Mouse (Mus musculus) embryonic facial prominence, embryonic 10.5 days (tissue): ENCODE measurements around the gene Gsg1. TPM values are rescaled to one million over a fixed set of nuclear protein-coding genes. Genes with fewer than 3 reads are reported as not detected.
A peak's percentile ranks its signal among the peaks of the same experiment; 100 is the strongest.

Source experiments
- DNase-seq: peaks from one replicate; pipeline ENCODE4 v3.0.0-alpha.2; 2017; ENCODE audit warnings: low spot score
- H3K27ac ChIP-seq: fragments of 300-500 bp; sonication (generic); replicated peaks from 2 replicates; pipeline ENCODE4 v1.5.1; 2016; ENCODE audit warnings: mild to moderate bottlenecking
- H3K27me3 ChIP-seq: fragments of 300-500 bp; sonication (generic); replicated peaks from 2 replicates; pipeline ENCODE4 v1.6.1; 2016; ENCODE audit warnings: low read depth, mild to moderate bottlenecking; ENCODE audit not compliant: poor library complexity, severe bottlenecking
- H3K36me3 ChIP-seq: fragments of 300-500 bp; sonication (generic); replicated peaks from 2 replicates; pipeline ENCODE4 v1.6.1; 2016; ENCODE audit warnings: mild to moderate bottlenecking, moderate library complexity
- H3K4me1 ChIP-seq: fragments of 300-500 bp; sonication (generic); 2 replicates; pipeline ENCODE4 v1.6.1; 2016
- H3K4me3 ChIP-seq: fragments of 300-500 bp; sonication (generic); 2 replicates; pipeline ENCODE4 v1.5.1; 2016; ENCODE audit warnings: mild to moderate bottlenecking, moderate library complexity
- H3K9me3 ChIP-seq: fragments of 300-500 bp; sonication (generic); 2 replicates; pipeline ENCODE4 v1.6.1; 2016; ENCODE audit warnings: mild to moderate bottlenecking
- WGBS: fragments of 180-500 bp; shearing (Covaris S2); methylation state at CpG from one replicate; pipeline ENCODE4 v1.1.7; 2016; 5-methylcytosine and 5-hydroxymethylcytosine counted together
- polyA plus RNA-seq: library from polyadenylated mRNA; unstranded; fragments of >200 nt; fragmentation: Nextera tagmentation; extraction: Ambion mirVana; gene quantifications from 2 replicates; pipeline ENCODE4 v1.2.1, GENCODE M21; 2016

The Gsg1 gene
- polyA plus RNA-seq, 1 experiment from 2014 or later: 0.55 TPM

DNA sequence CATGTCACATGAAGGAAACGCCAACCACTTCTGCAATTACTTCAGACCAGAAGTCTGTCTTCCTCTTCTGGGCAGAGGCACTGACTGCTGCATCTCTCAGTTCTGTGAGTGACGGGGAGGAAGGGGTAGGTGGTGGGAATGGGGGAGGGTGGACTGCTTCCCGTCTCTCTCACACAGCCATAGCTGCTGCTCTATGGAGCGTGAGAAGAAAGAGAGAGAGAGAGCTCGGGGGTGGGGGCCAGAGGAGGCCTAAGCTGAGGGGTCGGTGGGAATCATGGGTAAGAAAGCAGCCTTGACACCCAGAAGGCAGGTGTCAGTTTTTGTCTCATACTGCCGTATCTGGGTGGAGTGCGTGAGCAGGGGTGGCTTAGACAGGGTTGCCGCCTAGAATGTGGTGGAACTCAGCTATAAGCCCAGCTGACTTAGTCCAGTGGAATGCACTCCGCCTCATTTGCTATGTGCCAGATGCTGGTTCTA is 25.6 kb downstream of the Gsg1 start:
- Histone ChIP-seq H3K9me3 (no peaks in the 10 kb centered on the region), H3K27ac (no peak overlapping the region), H3K36me3 (peaks cover 6% of the 10 kb centered on the region; the same call in 1 of the 2 replicates), H3K27me3 (no peaks in the 10 kb centered on the region), H3K4me1 (peaks cover 19% of the 10 kb centered on the region), H3K4me3 (no peak overlapping the region)
- 54% methylated on average over 10 of the region's 10 CpGs for WGBS
- DNase-seq: peak; percentile 18

DNA sequence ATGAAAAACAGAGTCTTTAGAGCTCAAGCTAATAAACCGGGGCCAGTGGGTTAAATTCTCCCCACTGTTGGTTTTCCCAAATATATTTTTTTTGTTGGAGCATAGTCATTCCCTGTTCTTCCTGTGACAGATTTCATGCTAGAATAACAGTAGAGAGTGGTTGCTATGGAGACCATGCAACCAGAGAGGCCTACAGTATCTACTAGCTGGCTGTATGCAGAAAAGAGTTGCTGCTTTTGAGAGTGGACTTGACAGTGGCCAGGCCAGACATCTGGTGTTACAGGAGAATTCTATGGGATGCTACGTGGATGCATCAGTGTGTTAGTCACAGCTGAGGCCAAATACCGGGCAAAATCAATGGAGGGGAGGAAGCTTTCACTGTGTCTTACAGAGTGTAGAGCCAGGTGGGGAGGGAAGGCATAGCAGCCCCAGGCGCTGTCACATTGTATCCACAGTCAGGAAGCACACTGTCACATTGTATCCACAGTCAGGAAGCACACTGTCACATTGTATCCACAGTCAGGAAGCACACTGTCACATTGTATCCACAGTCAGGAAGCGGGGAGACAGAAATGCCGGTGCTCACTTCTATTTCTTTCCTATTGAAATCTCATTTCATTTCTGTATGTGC is 30.2 kb downstream of the Gsg1 start:
- H3K4me3 ChIP-seq: no peak overlapping the region
- no peak overlapping the region; the same call in 1 of the 2 replicates for H3K27ac ChIP-seq
- H3K4me1 ChIP-seq: peaks cover 21% of the 10 kb centered on the region
- no peaks in the 10 kb centered on the region for H3K9me3 ChIP-seq
- H3K36me3 ChIP-seq: no peaks in the 10 kb centered on the region; the same call in none of the 2 replicates
- WGBS: 68% methylated on average over 6 of the region's 6 CpGs
- no peaks in the 10 kb centered on the region for H3K27me3 ChIP-seq
- DNase-seq: no peak

- Histone ChIP-seq H3K4me1 (peaks cover 8% of the 10 kb centered on the region), H3K27me3 (no peaks in the 10 kb centered on the region), H3K4me3 (no peak overlapping the region), H3K36me3 (peaks cover 5% of the 10 kb centered on the region), H3K9me3 (no peaks in the 10 kb centered on the region), H3K27ac (no peak overlapping the region)
- 87% methylated on average over 5 of the region's 5 CpGs for WGBS
- no peak for DNase-seq
These were observed 34.2 kb downstream of the Gsg1 start for GRCm38 (mm10) chr6:135219916-135220315.

GRCm38 (mm10) chr6:135218330-135218729 is 35.8 kb downstream of the Gsg1 start:
- 73% methylated on average over 8 of the region's 8 CpGs for WGBS

DNA sequence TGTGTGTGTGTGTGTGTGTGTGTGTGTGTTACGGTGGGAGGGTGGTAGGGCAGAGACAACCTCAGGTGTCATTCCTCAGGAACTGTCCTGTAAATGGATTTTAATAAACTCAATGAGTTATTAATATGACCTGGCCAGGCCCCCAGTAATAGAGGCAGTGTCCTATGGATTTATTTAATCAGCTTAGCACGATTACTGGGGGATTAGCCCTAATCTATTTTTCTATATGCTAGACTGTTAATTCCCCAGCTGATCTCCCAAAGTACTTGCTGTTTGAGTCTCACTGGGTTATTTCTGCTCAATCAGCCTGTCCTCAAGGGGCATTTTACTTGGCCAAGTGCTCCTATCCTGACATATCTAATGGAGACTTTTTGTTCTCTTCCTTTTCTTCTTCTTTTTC is 41.5 kb downstream of the Gsg1 start:
- no peaks in the 10 kb centered on the region for H3K4me1 ChIP-seq
- 76% methylated on average over 1 of the region's 2 CpGs for WGBS
- H3K9me3 ChIP-seq: no peaks in the 10 kb centered on the region
- H3K4me3 ChIP-seq: no peak overlapping the region
- no peak for DNase-seq
- no peaks in the 10 kb centered on the region for H3K27me3 ChIP-seq
- H3K36me3 ChIP-seq: peaks cover 12% of the 10 kb centered on the region
- no peak overlapping the region for H3K27ac ChIP-seq

More at GRCm38 (mm10) chr6:135218330-135218729, 35.8 kb downstream of the Gsg1 start:
- Histone ChIP-seq H3K27me3 (no peaks in the 10 kb centered on the region), H3K36me3 (peaks cover 12% of the 10 kb centered on the region), H3K4me3 (no peak overlapping the region), H3K27ac (no peak overlapping the region; the same call in 1 of the 2 replicates), H3K4me1 (no peaks in the 10 kb centered on the region; the same call in 1 of the 2 replicates), H3K9me3 (no peaks in the 10 kb centered on the region)
- DNase-seq: no peak

GRCm38 (mm10) chr6:135211169-135211568 is 43.0 kb downstream of the Gsg1 start:
- 85% methylated on average over 7 of the region's 7 CpGs for WGBS
- Histone ChIP-seq H3K27me3 (no peaks in the 10 kb centered on the region), H3K27ac (no peak overlapping the region), H3K4me1 (no peaks in the 10 kb centered on the region), H3K4me3 (no peak overlapping the region), H3K9me3 (no peaks in the 10 kb centered on the region), H3K36me3 (peaks cover 6% of the 10 kb centered on the region)
- DNase-seq: no peak

DNA sequence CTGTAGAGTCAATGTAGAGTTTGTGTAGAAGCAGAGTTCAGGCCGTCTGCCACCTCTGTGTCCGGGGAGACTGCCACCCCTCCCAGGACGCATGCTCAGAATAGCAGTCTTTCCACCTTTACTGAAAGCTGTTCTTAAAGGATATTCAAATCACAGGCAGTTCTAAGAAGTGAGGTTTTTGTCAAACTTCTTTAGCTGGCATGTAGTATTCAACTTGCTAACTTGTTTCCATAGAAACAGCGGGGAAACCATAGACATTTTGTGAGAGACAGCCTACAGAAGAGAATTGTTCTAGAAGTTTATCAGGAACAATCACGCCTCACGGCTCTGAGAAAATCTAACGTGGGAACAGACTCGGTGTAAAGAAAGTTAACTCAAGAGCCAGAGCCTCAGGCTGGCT is 47.2 kb downstream of the Gsg1 start:
- 79% methylated on average over 8 of the region's 8 CpGs for WGBS
- Histone ChIP-seq H3K36me3 (no peaks in the 10 kb centered on the region), H3K27ac (no peak overlapping the region), H3K4me1 (no peaks in the 10 kb centered on the region), H3K9me3 (no peaks in the 10 kb centered on the region), H3K27me3 (no peaks in the 10 kb centered on the region), H3K4me3 (no peak overlapping the region)
- DNase-seq: no peak

DNA sequence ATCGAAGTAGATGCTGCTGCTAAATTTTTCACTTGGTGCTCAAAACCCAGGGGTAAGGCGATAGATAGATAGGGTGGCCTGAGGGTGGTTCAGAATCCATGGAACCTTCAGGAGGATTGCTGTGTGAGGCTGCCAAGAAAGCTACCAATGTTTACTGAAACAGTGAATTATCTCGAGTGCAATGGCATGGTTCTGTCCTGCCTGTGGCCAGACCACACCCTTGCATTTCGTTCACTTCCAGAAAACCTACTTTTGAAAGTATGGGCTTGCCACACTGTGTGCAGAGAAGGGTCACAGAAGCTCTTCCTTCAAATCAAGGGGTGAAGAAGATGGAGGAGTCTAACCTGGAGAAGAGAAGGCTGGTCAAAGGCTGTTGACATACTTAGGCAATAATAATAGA is 48.3 kb downstream of the Gsg1 start:
- H3K27ac ChIP-seq: no peak overlapping the region
- 84% methylated on average over 4 of the region's 4 CpGs for whole genome bisulfite sequencing

GRCm38 (mm10) chr6:135204869-135205268 is 49.3 kb downstream of the Gsg1 start:
- Histone ChIP-seq H3K27me3 (no peaks in the 10 kb centered on the region), H3K4me3 (no peak overlapping the region), H3K4me1 (no peaks in the 10 kb centered on the region), H3K36me3 (no peaks in the 10 kb centered on the region), H3K27ac (no peak overlapping the region), H3K9me3 (no peaks in the 10 kb centered on the region)
- WGBS: 71% methylated on average over 4 of the region's 4 CpGs
- DNase-seq: no peak

More for the DNA sequence above, 48.3 kb downstream of the Gsg1 start:
- H3K9me3 ChIP-seq: no peaks in the 10 kb centered on the region
- no peaks in the 10 kb centered on the region for H3K27me3 ChIP-seq
- no peak overlapping the region for H3K4me3 ChIP-seq
- no peak for DNase-seq
- H3K4me1 ChIP-seq: no peaks in the 10 kb centered on the region
- H3K36me3 ChIP-seq: no peaks in the 10 kb centered on the region

- no peaks in the 10 kb centered on the region for H3K9me3 ChIP-seq
- 59% methylated on average over 6 of the region's 6 CpGs for whole genome bisulfite sequencing
- H3K4me3 ChIP-seq: no peak overlapping the region
- no peak for DNase-seq
- no peak overlapping the region for H3K27ac ChIP-seq
- peaks cover 1% of the 10 kb centered on the region for H3K4me1 ChIP-seq
- H3K27me3 ChIP-seq: no peaks in the 10 kb centered on the region
- no peaks in the 10 kb centered on the region for H3K36me3 ChIP-seq
These were observed 50.4 kb downstream of the Gsg1 start for GRCm38 (mm10) chr6:135203737-135204136.

GRCm38 (mm10) chr6:135202668-135203067 is 51.5 kb downstream of the Gsg1 start:
- Histone ChIP-seq H3K36me3 (no peaks in the 10 kb centered on the region), H3K27me3 (no peaks in the 10 kb centered on the region), H3K4me1 (peaks cover 9% of the 10 kb centered on the region), H3K4me3 (no peak overlapping the region), H3K27ac (no peak overlapping the region), H3K9me3 (no peaks in the 10 kb centered on the region)
- no peak for DNase-seq
- WGBS: 87% methylated on average over 6 of the region's 6 CpGs

GRCm38 (mm10) chr6:135200122-135200957 is 53.8 kb downstream of the Gsg1 start:
- DNase-seq: no peak
- Histone ChIP-seq H3K27me3 (peaks cover 6% of the 10 kb centered on the region; the same call in 1 of the 2 replicates), H3K36me3 (no peaks in the 10 kb centered on the region), H3K9me3 (no peaks in the 10 kb centered on the region), H3K4me1 (peaks cover 13% of the 10 kb centered on the region), H3K4me3 (no peak overlapping the region), H3K27ac (no peak overlapping the region)
- 89% methylated on average over 16 of the region's 16 CpGs for WGBS
